Mouse (Mus musculus) right cerebral cortex, postnatal 14 days (tissue): ENCODE measurements around the gene Ica1.

Source experiments
- DNase-seq: peaks from one replicate; pipeline ENCODE4 v3.0.0; 2022

Gene Ica1

GRCm38 (mm10) chr6:8778296-8778649 is at the start of gene Ica1:
Gene Ica1, minus strand, starts transcription at chr6:8778488.
- DNase-seq = no peak

GRCm38 (mm10) chr6:8819866-8820265 is 41.6 kb upstream of the Ica1 start:
- DNase-seq = no peak

- no peak for DNase-seq
Observed at GRCm38 (mm10) chr6:8814332-8815002, 36.2 kb upstream of the Ica1 start.

GRCm38 (mm10) chr6:8802561-8803150 is 24.4 kb upstream of the Ica1 start:
- no peak for DNase-seq

- no peak for DNase-seq
Observed at GRCm38 (mm10) chr6:8792385-8792784, 14.1 kb upstream of the Ica1 start.

GRCm38 (mm10) chr6:8791781-8792180 is 13.5 kb upstream of the Ica1 start:
- DNase-seq = no peak

- DNase-seq = no peak
Observed at GRCm38 (mm10) chr6:8780618-8781017, 2.3 kb upstream of the Ica1 start.

- peak; percentile 78 for DNase-seq
Observed at GRCm38 (mm10) chr6:8777411-8778295, 635 bp downstream of the Ica1 start.

GRCm38 (mm10) chr6:8771539-8771938 is 6.7 kb downstream of the Ica1 start:
- no peak for DNase-seq

GRCm38 (mm10) chr6:8770341-8770740 is 7.9 kb downstream of the Ica1 start:
- DNase-seq = no peak

GRCm38 (mm10) chr6:8769803-8770202 is 8.5 kb downstream of the Ica1 start:
- DNase-seq = no peak

- no peak for DNase-seq
Observed at GRCm38 (mm10) chr6:8766652-8767051, 11.6 kb downstream of the Ica1 start.

GRCm38 (mm10) chr6:8765801-8766200 is 12.5 kb downstream of the Ica1 start:
- no peak for DNase-seq

- DNase-seq = no peak
Observed at GRCm38 (mm10) chr6:8765064-8765463, 13.2 kb downstream of the Ica1 start.

- DNase-seq = no peak
Observed at GRCm38 (mm10) chr6:8760708-8761294, 17.5 kb downstream of the Ica1 start.

- DNase-seq = no peak
Observed at GRCm38 (mm10) chr6:8759901-8760300, 18.4 kb downstream of the Ica1 start.

- DNase-seq = no peak
Observed at GRCm38 (mm10) chr6:8755760-8756276, 22.5 kb downstream of the Ica1 start.

GRCm38 (mm10) chr6:8754486-8754885 is 23.8 kb downstream of the Ica1 start:
- no peak for DNase-seq

GRCm38 (mm10) chr6:8753723-8754036 is 24.6 kb downstream of the Ica1 start:
- DNase-seq = no peak

- DNase-seq = no peak
Observed at GRCm38 (mm10) chr6:8752984-8753722, 25.1 kb downstream of the Ica1 start.

GRCm38 (mm10) chr6:8744886-8745285 is 33.4 kb downstream of the Ica1 start:
- no peak for DNase-seq

GRCm38 (mm10) chr6:8744273-8744785 is 34.0 kb downstream of the Ica1 start:
- DNase-seq = no peak

- no peak for DNase-seq
Observed at GRCm38 (mm10) chr6:8742449-8742848, 35.8 kb downstream of the Ica1 start.
